Mouse (Mus musculus): Measurements from ENCODE around the gene Pcp4. TPM values are rescaled to one million over a fixed set of nuclear protein-coding genes. Genes with fewer than 3 reads are reported as not detected.

Pcp4 gene
- total and polyA plus RNA-seq, 3 experiments = 2.4 to 3.3 TPM; not detected in 1

DNA sequence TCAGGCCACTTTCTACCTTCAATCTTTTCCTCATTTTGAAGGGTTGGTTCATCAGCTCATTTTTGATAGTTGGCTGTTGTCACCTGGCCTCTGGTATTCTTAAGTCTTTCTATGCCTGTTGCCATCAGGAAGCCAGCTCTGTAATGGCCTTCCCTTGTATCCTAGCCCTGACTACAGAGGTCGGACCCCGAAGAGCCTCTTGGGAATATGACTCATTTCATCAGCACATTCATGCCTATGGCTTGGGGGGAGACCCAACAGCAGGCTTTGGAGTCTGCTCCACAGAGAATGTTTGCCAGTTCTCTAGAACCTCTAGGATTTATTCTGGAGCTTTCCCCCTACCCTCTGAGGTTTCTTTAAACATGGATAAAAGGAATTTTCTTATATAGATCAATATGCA is 8.1 kb upstream of the Pcp4 start:
- no peaks in the 10 kb centered on the region for H3K36me3 ChIP-seq (replicated peaks in 1 of 2; ENCODE audit: control insufficient read depth in 1 of 2, insufficient read depth in 1 of 2, low read length in 1 of 2)
- no peaks in the 10 kb centered on the region for H3K9me3 ChIP-seq (replicated peaks; ENCODE audit: low read length)
- no peaks in the 10 kb centered on the region for H3K79me2 ChIP-seq (replicated peaks; ENCODE audit: control insufficient read depth, extremely low read depth, insufficient read depth, poor library complexity, severe bottlenecking)
- peaks cover 4% of the 10 kb centered on the region for H3K27me3 ChIP-seq (replicated peaks)
- TF ChIP-seq JUN (IDR thresholded peaks at IDR 0.05; ENCODE audit: insufficient read depth, low read depth, low read length) (0 out of 2 replicates have a peak, but pooled peaks have one; percentile 17), MAX (IDR thresholded peaks at IDR 0.05; ENCODE audit: low read length) (no peak), NELFE (IDR thresholded peaks at IDR 0.05; ENCODE audit: low read depth, low read length) (no peak), POLR2A (IDR thresholded peaks at IDR 0.05; ENCODE audit: low read depth, low read length) (no peak), POLR2AphosphoS2 (IDR thresholded peaks at IDR 0.05; ENCODE audit: low read depth, low read length) (no peak), IRF4 (IDR thresholded peaks at IDR 0.05; ENCODE audit: low read depth, low read length) (peak; percentile 80), JUND (conservative IDR thresholded peaks at IDR 0.05; ENCODE audit: low read depth, low read length) (0 out of 2 replicates have a peak, but pooled peaks have one; percentile 38), ZC3H11A (IDR thresholded peaks at IDR 0.05; ENCODE audit: low read depth, low read length) (no peak), UBTF (IDR thresholded peaks at IDR 0.05; ENCODE audit: low read depth, low read length) (no peak), CHD2 (IDR thresholded peaks at IDR 0.05; ENCODE audit: low read length) (no peak), TBP (conservative IDR thresholded peaks at IDR 0.05; ENCODE audit: low read depth, low read length) (no peak), EP300 (IDR thresholded peaks at IDR 0.05; ENCODE audit: low read length) (peak; percentile 43; the same call in 1 of the 2 replicates), SMC3 (IDR thresholded peaks at IDR 0.05; ENCODE audit: low read depth, low read length) (no peak), ETS1 (conservative IDR thresholded peaks at IDR 0.05; ENCODE audit: low read depth, low read length) (no peak), TCF12 (IDR thresholded peaks at IDR 0.05; ENCODE audit: low read depth, low read length) (no peak), KAT2A (IDR thresholded peaks at IDR 0.05; ENCODE audit: insufficient replicate concordance, low read length) (no peak)
- no peak overlapping the region for H3K9ac ChIP-seq (ENCODE audit: insufficient read depth, low read depth)
- H3K4me2 ChIP-seq (ENCODE audit: insufficient read depth, low read depth, poor library complexity, severe bottlenecking) = 0 out of 2 replicates have a peak overlapping the region, but pooled peaks have one; percentile 30
- dilution Hi-C loops (cut with MboI; ENCODE audit: extremely low pct_ligation_motif_present, extremely low pct_unique_long_range_greater_than_20kb, low sequenced_read_pairs) = no loop called here
- H3K4me3 ChIP-seq (replicated peaks in 1 of 3; ENCODE audit: low read depth in 2 of 3, low read length in 2 of 3, poor library complexity in 1 of 3) = no peak overlapping the region
- in situ Hi-C loops (cut with MboI; ENCODE audit: low pct_ligation_motif_present, low pct_unique_long_range_greater_than_20kb, low sequenced_read_pairs) = loop anchor here (25.0 kb wide), 1 partner anchor 222 kb away; the partner anchor contains the start of gene B3galt5
- H3K4me1 ChIP-seq (ENCODE audit: control insufficient read depth in 1 of 2, insufficient read depth in 2 of 2) = peaks cover 10 to 30% of the 10 kb centered on the region in 2 experiments
- H3K27ac ChIP-seq (ENCODE audit: insufficient read depth, low read depth) = no peak overlapping the region
- peak; percentile 51 for DNase-seq (ENCODE audit: extremely low read depth)

GRCm38 (mm10) chr16:96460788-96461187 is 6.6 kb upstream of the Pcp4 start:
- H3K4me3 ChIP-seq (replicated peaks in 1 of 3; ENCODE audit: low read depth in 2 of 3, low read length in 2 of 3, poor library complexity in 1 of 3) = no peak overlapping the region
- dilution Hi-C loops (cut with MboI; ENCODE audit: extremely low pct_ligation_motif_present, extremely low pct_unique_long_range_greater_than_20kb, low sequenced_read_pairs) (no loop called here), in situ Hi-C loops (cut with MboI; ENCODE audit: low pct_ligation_motif_present, low pct_unique_long_range_greater_than_20kb, low sequenced_read_pairs) (loop anchor here (25.0 kb wide), 1 partner anchor 223 kb away; the partner anchor contains the start of gene B3galt5)
- H3K27ac ChIP-seq (ENCODE audit: insufficient read depth, low read depth) = no peak overlapping the region
- H3K36me3 ChIP-seq (replicated peaks in 1 of 2; ENCODE audit: control insufficient read depth in 1 of 2, insufficient read depth in 1 of 2, low read length in 1 of 2) = no peaks in the 10 kb centered on the region
- no peak for DNase-seq (ENCODE audit: extremely low read depth)
- H3K4me2 ChIP-seq (ENCODE audit: insufficient read depth, low read depth, poor library complexity, severe bottlenecking) = no peak overlapping the region
- peaks cover 8% of the 10 kb centered on the region for H3K27me3 ChIP-seq (replicated peaks)
- no peaks in the 10 kb centered on the region for H3K79me2 ChIP-seq (replicated peaks; ENCODE audit: control insufficient read depth, extremely low read depth, insufficient read depth, poor library complexity, severe bottlenecking)
- no peak overlapping the region for H3K9ac ChIP-seq (ENCODE audit: insufficient read depth, low read depth)
- peaks cover 10 to 23% of the 10 kb centered on the region in 2 experiments for H3K4me1 ChIP-seq (ENCODE audit: control insufficient read depth in 1 of 2, insufficient read depth in 2 of 2)
- H3K9me3 ChIP-seq (replicated peaks; ENCODE audit: low read length) = no peaks in the 10 kb centered on the region
- no peak for TF ChIP-seq RAD21 (IDR thresholded peaks at IDR 0.05; ENCODE audit: low read depth, low read length)
- TF ChIP-seq UBTF (IDR thresholded peaks at IDR 0.05; ENCODE audit: low read depth, low read length) = no peak
- no peak for TF ChIP-seq ELF1 (IDR thresholded peaks at IDR 0.05; ENCODE audit: low read depth, low read length)
- no peak for TF ChIP-seq MAFK (IDR thresholded peaks at IDR 0.05; ENCODE audit: insufficient replicate concordance, low read length)
- TF ChIP-seq ZC3H11A (IDR thresholded peaks at IDR 0.05; ENCODE audit: low read depth, low read length) = no peak
- TF ChIP-seq USF1 (IDR thresholded peaks at IDR 0.05; ENCODE audit: low read depth, low read length) = no peak
- TF ChIP-seq CTCF (conservative IDR thresholded peaks at IDR 0.05 in 1 of 2, IDR thresholded peaks at IDR 0.05 in 1 of 2; ENCODE audit: low read depth in 2 of 2, low read length in 2 of 2) = no peak
- TF ChIP-seq MAZ (IDR thresholded peaks at IDR 0.05; ENCODE audit: low read depth, low read length) = no peak
- no peak for TF ChIP-seq NELFE (IDR thresholded peaks at IDR 0.05; ENCODE audit: low read depth, low read length)
- TF ChIP-seq ETS1 (conservative IDR thresholded peaks at IDR 0.05; ENCODE audit: low read depth, low read length) = no peak
- TF ChIP-seq ZMIZ1 (IDR thresholded peaks at IDR 0.05; ENCODE audit: low read depth, low read length) = no peak
- TF ChIP-seq CHD1 (IDR thresholded peaks at IDR 0.05; ENCODE audit: low read depth, low read length) = no peak
- no peak for TF ChIP-seq NRF1 (IDR thresholded peaks at IDR 0.05; ENCODE audit: low read depth, low read length)
